Mouse (Mus musculus) hindlimb bud, embryonic 11.5 days (tissue): Measurements from ENCODE around the gene Tsc22d1.

ENCODE experiments used
- DNase-seq: peaks from one replicate; pipeline ENCODE4 v3.0.0-alpha.2; 2012; ENCODE audit warnings: low read depth, low spot score; ENCODE audit errors: extremely low spot score

Tsc22d1 gene

DNA sequence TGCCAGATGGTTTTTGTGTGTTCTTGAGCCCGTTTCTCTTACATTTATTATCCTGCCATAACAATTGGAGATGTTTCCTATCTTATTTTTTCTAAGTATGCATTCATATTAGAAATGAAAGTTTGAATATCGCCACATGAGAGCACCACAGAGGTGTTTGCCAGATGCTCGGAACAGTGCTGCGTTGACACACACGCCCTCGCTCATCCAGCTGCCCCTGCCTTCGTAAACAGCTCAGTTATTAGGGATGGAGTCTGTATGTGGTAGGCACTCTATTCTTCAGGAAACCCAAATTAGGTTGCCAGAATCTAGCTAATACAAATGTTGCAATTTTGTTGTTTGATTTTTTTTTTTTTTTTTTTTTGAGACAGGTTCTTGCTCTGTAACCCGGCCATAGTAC lies 18.1 kb downstream of the Tsc22d1 start:
- DNase-seq = no peak

DNA sequence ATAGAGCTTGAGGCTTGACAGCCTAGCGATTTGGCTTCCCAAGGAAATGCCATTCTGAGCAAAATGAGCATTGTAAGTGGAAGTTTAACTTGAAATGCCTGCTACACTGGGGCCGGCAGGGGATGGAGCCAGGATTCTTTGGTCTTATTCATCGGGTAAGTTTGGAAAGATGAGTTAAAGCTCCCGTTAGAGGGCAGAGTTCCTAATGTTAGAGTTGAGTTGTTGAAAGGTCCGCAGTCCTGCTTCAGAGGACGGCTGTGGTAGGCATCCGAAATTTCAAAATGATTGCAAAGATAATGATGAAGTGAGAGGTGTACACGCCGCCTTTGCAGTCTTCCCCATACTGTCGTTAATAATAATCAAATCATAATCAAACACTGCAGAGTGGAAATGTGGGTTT lies 27.4 kb downstream of the Tsc22d1 start:
- no peak for DNase-seq

DNA sequence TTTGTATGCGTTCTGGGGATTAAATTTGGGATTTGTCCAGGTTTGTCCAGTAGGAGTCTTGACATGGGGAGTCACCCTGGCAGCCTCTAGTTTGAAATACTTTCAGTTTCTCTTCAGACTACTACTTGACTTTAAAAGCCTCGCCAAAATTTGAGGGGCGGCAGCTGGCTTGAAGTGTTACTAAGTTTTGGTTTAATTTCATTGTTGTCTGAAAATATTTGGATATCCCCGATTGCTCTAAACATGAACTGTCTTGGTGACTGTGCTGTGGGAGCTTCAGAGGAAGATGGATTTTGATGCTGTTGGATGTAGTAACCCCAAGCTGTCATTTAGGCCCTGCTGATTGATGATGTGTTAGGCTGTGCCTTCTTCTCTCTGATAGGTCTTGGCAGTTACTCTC lies 34.2 kb downstream of the Tsc22d1 start:
- no peak for DNase-seq

DNA sequence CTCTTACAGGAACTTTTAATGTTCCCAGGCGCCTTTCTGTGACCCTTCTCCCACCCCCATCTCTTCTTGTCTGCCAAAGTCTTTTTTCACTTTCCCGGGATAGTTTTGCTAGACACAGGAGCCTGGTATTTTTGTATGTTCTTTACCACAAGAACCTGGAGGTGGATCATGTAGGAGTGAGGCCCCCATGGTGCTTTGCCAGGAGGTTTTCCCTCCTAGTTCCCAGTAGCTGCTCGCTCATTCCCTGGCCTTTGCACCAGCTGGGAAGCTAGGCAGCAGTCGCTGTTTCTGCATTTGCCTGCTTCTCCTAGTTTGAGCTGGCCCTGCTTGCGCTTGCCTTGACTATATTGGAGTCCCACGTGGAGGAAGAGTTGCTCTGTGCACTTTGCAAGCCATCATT lies 36.2 kb downstream of the Tsc22d1 start:
- no peak for DNase-seq

DNA sequence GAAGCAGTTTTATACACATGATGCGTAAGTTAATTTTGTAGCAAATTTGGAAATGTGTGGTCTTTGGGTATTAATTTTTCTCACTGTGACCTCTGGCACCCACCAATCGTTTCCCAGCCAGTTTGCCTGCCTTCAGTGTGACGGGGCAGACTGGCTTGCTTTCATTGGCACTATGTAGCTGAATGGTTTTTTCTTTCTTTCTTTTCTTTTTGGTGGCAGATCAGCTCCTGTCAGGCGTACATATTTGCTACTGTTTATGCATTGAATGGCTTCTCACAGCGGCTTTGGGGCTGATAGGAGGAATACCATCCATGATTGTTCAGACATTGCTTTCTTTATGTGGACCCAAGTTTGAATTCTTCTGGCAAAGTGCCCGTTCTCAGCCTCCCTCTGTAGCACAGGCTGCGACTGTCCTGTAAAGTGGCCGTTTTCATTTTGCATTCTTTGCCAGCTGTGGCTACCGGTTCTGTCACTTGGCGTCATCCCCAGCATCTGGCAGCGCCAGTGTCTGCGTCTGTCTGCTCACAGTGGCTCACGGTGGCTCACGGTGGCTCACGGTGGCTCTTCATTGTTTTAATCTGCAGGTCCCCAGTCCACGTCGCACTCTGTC lies 38.1 kb downstream of the Tsc22d1 start:
- DNase-seq = no peak

DNA sequence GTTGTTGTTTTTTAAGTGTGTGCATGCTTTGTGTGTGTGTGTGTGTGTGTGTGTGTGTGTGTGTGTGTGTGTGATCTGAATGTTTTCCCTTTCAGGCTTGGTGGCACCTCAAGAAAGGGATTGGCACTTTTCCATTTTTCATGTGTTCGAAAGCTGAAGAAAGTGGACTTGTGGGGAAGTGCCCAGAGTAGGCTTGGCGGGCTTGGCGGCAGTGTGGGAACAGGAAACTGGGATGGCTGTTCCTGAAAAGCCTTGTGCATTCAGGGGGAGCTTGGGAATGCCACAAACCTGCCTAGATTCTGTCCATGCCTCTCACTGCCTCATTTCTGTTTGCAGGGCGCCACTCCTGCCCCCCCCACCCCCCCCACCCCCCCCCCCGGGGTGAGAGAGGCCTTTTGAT lies 39.9 kb downstream of the Tsc22d1 start:
- no peak for DNase-seq

DNA sequence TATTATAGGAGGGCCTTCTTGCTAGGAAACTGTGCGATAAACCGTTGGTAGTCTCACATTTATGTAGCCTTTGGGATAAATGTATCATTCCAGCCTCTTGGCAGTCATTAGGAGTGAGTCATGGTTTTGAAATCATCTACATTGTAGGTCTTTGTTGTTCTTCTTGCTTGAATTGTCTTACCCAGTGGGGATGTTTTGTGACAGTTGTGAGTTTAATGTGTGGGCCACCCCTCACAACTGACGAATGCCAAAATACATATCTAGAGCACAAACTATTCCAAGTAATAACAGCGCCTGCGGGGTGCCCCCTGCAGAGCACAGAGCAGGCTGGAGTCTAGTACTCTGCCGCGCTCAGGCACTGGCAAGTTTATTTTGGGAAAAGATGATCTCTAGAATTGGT lies 40.4 kb downstream of the Tsc22d1 start:
- no peak for DNase-seq

DNA sequence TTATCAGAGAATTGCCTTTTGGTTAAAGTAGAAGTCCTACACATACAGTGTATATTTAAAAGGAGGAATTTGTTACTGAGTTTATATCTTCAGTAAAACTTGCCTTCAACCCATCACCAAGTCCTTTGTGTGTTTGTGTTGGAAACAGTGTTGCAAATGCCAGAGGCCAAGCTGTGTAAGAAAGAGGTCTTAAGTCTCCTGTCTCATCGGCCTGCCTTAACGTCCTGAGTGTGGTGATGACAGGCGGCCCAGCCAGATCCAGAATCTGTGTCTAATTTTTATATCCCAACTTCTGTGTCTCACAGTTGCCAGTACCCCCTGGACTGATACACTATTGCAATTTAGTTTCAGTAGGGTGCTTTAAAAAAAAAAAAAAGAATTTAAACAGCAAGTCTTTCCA lies 42.9 kb downstream of the Tsc22d1 start:
- DNase-seq = no peak

DNA sequence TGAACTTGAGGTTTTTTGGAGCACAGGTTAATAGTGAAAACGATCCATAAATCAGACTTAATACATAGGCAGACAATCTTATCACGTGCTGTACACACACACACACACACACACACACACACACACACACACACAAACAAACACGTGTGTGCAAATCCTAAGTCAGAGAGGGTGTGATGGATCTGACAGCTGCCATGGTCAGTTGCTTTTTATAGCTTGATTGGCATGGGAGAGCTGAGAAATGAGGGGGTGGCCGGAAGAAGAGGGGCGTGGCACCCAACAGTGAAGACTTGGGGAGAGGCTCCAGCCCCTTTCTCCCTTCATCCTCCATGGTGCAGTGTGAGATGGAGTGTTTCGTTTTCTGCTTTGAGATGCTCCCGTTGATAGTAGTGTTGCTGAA lies 45.4 kb downstream of the Tsc22d1 start:
- DNase-seq = no peak

DNA sequence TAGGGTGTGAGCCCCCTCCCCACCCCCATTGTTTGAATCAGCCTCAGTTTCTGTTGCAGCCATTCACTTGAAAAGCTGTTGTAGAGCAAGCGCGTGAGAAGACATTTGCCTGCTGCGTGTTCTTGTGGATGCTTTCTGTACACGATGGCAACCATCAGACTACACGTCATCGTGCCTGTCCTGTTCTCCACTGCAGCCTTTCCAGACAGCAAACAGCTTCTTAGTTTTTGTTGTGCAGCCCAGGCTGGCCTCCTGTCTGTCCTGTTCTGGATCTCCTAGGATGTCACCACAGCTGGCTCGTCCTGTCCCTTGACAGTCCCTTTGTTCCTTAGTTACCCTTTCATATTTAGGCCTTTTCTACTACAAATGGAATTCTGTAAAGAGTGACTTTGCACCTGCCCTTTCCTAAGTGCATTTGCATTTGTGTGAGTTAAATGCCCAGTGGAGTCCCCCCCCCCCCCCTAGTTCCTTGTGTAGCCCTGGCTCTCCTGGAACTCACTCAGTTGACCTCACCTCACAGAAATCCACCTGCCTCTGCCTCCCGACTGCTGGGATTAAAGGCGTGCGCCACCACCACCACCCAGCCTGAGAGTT lies 46.5 kb downstream of the Tsc22d1 start:
- no peak for DNase-seq

DNA sequence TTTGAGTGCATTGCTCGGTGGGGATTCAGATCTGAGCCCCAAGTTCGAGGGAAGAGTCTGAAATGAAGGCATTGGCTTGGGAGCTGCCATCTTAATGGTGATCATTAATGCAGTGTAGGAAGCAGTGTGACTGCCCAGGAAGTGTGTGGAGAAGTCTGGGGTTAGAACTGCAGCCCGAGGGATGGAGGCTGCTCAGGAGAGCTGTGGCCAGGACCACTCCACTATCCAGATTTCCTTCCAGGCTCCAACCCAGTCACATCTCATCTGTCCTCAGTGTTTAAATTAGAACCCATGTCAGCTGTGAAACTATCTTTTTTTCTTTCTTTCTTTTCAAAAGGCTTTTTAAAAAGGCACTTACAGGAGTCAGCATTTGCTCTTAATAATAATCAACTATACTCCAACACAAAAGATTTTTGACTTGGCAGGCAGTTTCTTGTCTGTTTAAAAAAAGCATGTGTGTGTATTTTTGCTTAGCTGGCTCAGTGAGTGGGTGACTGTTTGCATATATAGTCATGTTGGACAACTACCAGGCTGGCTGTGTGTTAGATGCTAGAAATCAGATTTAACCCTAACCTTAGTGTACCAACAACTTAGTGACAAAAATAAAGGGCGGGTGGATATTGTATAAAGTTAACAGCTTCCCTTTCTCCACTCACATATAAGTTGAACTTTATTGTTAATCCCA lies 48.8 kb downstream of the Tsc22d1 start:
- DNase-seq = no peak

DNA sequence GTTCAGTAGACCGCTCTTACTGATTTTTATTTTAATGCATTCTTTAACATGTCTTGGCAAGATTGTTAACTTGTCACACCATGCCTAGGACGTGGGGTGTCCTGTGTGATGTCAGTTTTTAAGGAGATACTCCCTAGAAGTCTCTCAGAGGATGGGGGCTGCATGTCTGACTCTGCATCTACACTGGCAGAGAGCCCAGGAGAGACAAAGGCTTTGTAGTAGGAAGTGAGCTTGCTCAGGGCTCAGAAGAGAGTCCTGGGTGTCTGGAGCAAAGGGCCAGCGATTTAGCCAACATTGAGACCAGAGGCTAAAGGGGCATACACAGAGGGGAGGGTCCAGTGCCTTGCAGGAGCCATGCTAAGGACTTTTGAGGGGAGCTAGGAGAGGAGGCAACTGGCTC lies 50.2 kb downstream of the Tsc22d1 start:
- no peak for DNase-seq

DNA sequence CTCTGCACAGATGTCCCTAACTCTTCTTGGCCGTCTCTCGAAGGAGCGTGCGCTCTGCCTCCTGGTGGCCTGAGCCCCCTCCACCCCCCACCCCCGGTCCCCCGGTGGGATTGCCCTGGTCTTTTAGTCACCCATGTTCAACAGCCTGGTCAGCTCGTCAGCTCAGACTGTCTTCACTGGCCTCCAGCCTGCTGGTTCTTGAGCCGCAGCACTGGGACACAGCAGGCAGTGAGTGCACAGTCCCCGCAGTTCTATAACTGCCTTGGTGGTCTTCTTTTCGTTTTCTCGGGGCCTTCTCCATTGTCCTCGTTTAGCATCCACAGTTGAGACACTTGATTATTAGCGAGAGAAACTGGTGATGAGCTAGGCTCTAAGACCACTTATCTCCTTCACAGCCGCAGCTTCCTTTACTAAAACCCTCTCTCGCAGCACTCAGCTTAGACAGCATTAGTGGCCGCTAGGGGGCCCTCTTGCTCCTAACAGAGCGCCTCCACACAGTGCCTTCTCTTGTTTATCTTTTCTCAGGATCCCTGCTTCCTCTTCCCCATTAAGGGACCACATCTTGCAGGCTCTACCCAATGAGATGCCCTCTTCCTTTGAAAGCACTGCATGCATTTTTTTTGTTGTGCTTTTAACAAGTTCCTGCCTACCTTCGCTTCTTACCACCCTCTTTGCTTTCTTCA lies 52.0 kb downstream of the Tsc22d1 start:
- peak; percentile 24 for DNase-seq

DNA sequence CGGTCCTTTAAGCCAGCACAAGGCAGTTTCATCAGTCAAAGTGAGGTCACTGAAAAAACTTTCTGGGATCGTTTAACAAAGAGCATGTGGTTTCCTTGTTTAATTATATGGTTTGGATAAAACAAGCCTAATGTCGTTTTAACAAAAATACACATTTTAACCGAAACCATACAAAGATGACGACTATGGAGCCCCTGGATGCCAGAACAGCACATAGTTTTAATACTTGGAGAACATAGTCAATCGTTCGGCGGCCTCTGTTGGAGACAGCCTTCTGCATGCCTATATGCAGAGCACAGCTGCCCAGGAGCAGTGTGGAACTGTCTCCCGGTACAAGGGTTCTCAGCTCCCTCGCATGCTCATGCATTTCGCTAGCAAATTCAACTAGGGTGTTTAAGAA lies 53.2 kb downstream of the Tsc22d1 start:
- DNase-seq = no peak

DNA sequence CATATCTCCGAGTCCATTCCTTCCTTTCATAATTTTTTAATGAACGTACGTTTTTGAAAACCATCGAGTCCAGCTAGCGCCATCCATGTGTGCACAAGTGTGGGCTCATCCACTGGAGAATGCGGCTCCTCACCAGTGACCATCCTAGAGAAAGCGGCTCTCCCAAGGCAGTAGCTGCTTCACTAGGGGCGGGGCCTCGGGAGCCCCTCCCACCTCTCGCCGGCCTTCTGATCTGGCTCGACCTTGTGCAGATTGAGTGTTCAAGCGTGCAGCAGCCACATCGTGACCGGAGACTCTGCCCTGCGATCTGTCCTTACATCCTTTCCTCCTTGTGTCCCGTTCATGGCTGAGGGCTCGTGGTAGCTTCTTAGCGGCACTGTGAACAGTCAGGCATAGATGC lies 56.5 kb downstream of the Tsc22d1 start:
- no peak for DNase-seq

DNA sequence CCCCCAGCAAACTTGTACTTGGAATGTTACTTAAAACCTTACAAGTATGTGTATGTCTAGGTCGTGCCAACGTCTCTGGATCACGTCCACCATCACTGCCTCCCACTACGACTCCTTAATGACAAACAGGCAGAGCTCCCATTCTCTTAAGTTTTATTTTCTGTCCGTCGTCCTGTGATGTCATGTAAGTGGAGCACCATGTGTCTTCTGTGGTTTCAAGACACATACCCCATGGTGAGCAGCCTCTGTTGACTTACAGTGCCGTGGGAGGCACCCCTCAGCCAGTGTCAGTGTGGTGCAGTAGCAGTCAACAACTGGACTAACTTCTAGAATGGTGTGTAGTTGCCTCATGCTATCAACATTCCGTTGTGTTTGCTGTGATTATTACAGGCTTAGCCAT lies 57.7 kb downstream of the Tsc22d1 start:
- DNase-seq = no peak

DNA sequence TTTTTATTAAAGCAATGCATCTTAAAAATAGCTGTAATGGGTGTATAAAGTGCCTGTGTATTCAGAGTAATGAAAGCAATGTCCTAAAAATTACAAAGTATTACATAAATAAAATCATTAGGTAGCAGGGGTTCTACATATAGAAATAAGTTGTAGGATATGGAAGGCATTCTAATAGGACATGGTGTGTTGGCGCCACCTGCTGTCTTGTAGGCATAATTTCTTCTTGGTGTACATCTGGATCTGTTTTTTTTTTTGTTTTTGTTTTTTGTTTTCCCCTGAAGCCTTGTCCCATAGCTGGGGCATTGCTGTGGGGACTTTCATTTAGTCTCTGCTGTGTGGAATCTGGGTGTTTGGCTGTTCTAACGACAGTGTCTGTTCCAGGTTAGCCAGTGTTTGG lies 58.6 kb downstream of the Tsc22d1 start:
- DNase-seq = peak; percentile 53

DNA sequence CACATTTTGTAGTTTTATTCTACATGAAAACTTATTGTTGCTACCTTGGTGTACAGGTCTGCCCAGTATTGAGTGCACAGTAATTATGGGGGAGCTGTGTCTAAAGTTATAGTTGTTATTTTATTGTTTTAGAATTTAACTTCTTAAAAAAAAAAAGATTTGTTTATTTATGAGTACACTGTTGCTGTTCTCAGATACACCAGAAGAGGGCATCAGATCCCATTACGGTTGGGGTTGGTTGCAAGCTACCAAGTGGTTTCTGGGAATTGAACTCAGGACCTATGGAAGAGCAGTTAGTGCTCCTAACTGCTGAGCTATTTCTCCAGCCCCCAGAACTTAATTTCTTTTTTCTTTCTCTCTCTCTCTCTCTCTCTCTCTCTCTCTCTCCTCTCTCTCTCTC lies 59.4 kb downstream of the Tsc22d1 start:
- no peak for DNase-seq

DNA sequence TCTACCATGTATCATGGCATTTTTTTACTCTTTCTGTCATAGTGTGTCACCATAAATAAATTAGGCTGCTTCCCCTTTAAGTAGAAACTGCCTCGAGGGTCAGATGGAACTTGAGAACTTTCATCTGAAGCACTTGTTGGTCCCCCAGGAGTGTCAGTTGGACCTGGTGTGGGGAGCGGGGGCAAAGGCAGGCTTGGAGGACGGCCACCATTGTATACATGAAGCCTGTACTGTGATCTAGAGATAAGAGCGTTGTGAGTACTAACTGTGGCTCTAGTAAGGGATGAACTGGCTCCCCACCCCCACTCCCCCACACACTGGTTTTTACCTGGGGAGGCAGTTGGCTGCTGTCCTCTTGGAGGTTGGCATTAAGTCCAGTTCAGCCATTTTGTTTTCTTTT lies 62.0 kb downstream of the Tsc22d1 start:
- DNase-seq = no peak

DNA sequence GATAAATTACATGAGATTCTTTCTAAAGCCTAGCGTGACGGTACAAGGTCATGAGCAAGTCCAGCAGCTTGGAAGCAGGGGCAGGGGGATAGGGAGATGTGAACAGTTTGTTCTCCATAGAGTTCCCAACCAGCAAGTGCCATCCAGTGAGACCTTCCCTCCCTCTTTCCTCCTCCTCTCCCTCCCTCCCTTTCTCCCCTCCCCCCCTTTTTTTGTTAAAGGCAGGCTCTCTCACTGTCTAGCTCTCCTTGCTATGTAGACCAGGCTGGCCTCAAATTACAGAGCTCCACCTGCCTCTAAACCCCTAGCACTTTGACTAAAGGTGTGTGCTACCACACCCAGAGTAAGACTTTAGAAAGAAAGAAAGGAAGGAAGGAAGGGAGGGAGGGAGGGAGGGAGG lies 63.3 kb downstream of the Tsc22d1 start:
- no peak for DNase-seq

DNA sequence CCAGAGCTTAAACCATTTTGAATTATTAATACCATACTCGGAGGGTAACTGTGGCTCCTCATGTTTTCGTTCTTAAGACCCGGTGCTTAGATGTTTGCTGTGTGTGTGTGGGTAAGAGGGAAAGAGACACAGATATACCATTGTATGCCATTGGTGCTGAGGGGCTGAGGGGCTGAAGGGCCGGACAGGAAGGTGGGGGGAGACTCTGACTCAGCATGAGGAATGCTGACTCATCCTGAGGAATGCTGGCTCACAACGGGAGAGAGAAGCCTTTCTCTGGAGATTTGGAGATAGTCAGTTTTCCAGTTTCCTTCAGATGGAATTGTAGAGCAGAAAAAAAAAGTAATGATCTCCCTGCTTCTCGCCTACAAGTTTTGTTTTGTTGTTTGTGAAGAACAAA lies 63.9 kb downstream of the Tsc22d1 start:
- DNase-seq = no peak

DNA sequence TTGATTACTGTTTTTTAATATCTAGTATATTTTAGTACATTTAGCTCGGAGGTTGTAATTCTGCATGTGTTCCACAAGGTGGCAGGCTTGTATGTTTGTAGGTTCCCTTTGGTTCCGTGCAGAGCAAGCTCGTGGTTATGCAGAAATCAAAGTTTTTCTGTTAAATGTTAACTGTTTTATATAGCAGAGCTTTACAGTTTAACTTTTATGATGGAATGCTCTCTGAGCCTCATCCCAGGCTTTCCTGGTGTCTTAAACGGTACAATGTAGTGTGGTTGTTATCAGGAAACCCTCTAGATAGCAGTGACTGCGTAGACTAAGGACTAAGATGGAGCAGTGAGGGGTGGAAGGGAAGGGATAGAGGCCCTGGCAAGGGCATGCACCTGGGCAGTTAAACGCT lies 65.1 kb downstream of the Tsc22d1 start:
- peak; percentile 39 for DNase-seq
